Mouse (Mus musculus): ENCODE results near the gene Tmem245. TPM values are rescaled to one million over a fixed set of nuclear protein-coding genes. Genes with fewer than 3 reads are reported as not detected.

The Tmem245 gene
- total RNA-seq, 2 experiments from 2014 or later: 33.0 to 33.1 TPM

DNA sequence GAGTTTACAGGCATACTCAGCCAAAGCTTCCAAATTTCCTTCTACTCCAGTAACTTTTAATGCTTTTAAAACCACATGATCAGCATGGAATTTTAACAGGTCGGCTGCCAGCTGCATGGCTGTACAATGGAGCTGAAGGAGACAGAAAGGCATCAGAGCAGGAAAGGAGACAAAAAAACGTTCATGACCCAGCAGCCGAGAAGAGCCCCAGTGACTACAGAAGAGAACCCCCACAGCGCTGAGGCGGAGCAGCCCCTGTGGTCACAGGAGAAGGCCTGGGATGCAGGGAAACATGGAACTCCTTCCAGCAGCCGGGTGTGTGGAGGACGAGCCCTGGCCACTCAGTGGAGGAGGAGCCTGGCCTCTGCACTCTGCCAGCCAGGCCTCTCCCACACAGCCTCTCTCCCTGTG, 117.7 kb downstream of the Tmem245 start:
- intact Hi-C loops (cut with DNase I): no loop called here
- peak; percentile 13 for DNase-seq

- intact Hi-C loops (cut with DNase I): no loop called here
- DNase-seq: no peak
These were observed 118.3 kb downstream of the Tmem245 start for GRCm38 (mm10) chr4:56828932-56829331.

- DNase-seq: no peak
- intact Hi-C loops (cut with DNase I): no loop called here
These were observed 123.0 kb downstream of the Tmem245 start for GRCm38 (mm10) chr4:56824231-56824630.

DNA sequence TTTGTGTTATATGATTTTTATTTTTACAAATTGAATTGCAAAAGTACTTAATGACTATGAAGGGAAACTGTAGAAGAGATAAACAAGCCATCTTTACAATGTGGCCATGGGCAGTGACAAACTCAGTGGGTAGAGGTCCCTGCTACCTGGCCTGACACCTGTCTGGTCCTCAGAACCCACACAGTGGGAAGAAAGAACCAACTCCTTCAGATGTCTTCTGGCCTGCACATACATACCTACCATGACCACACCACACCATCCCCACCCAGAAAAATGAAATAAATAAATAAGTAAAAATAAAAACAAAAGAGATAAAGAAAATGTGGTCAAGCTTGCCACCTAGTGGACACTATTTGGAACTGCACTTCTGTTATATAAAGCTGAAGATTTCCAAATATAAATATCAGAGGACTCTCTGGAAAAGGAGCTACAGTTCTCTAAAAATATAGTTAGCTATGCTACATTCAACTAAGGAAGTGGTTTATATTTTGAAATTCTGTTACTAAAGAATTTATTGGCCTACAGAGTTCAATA, 127.2 kb downstream of the Tmem245 start:
- intact Hi-C loops (cut with DNase I): no loop called here
- DNase-seq: no peak

Small RNA genes lying within 50 kb of the gene (microRNA-seq; reads per million reads assigned to microRNA genes)
- 76.5 reads per million, percentile 48 among the genes with 10 or more reads in this experiment for gene Mir32

Other genes with a start within 250 kb of the Tmem245 start
- gene Gm26657, start 207.4 kb downstream of the Tmem245 start, total RNA-seq (2021): not detected
- gene Actl7b, start 206.0 kb downstream of the Tmem245 start, total RNA-seq (2021): not detected
- gene Actl7a, start 204.0 kb downstream of the Tmem245 start, total RNA-seq (2021): not detected
- gene Elp1, start 145.1 kb downstream of the Tmem245 start, total RNA-seq (2021): 100 to 1,000 TPM; 102 to 104 TPM
- gene Fam206a, start 145.1 kb downstream of the Tmem245 start, total RNA-seq (2021): 10 to 100 TPM; 17.7 to 18.3 TPM
- gene Ctnnal1, start 82.2 kb downstream of the Tmem245 start, total RNA-seq (2021): 10 to 100 TPM; 18.5 to 20.4 TPM
- gene Frrs1l, start 43.0 kb upstream of the Tmem245 start, total RNA-seq (2021): 10 to 100 TPM; 58.8 to 61.8 TPM
- gene Epb41l4b, start 196.0 kb upstream of the Tmem245 start, total RNA-seq (2021): 1 to 10 TPM; 6.3 to 8.4 TPM

Data from left cerebral cortex, postnatal 4 days (tissue).